Mouse (Mus musculus) lung, postnatal 10 days (tissue): Measurements from ENCODE around the gene Sema3f.

Experiments used
- DNase-seq: peaks from one replicate; pipeline ENCODE4 v3.0.0; 2021

Gene Sema3f

DNA sequence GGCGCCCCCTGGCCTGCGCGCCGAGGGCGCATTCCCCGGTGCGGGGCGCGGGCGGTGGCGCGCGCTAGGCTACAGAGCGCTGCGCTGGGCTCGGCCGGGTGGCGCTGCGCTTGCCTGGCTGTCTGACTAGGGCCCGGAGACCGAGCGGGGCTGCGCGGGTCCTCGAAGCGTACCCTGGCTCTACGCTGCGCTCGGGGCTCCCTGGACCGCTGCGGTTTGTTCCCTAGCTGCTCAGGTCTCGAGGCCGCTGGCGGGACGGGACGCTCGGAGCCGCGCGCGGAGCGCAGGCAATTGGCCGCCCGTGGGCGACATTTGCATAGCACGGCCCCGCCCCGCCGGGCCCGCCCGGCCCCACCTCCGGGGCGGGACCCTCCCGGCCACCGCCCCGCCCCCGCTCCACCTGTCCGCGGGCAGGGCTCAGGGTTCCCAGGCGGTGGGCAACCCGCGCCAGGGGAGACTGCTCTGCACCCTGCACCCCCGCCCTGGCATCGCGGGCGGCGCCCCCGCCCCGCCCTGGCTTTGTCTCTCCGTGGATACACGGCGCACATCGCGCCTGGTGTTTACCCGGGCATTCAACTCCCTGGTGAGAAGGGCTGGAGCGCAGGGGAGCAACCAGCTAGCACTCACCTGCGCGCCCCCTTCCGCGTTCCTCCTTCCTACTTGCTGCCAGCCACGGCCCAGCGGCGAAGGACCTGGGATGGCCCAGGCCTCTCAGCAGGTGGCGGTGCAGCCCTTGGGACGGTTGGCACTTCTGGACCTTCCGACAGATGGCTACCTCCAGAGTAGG lies at the start of gene Sema3f:
Gene Sema3f, minus strand, starts transcription at position 779 of the 787 bp plus-strand sequence.
- DNase-seq = peak; percentile 89

GRCm38 (mm10) chr9:107759593-107759992 lies 49.3 kb upstream of the Sema3f start:
- DNase-seq = no peak

- DNase-seq = no peak
These were observed 40.1 kb upstream of the Sema3f start for GRCm38 (mm10) chr9:107750378-107750777.

DNA sequence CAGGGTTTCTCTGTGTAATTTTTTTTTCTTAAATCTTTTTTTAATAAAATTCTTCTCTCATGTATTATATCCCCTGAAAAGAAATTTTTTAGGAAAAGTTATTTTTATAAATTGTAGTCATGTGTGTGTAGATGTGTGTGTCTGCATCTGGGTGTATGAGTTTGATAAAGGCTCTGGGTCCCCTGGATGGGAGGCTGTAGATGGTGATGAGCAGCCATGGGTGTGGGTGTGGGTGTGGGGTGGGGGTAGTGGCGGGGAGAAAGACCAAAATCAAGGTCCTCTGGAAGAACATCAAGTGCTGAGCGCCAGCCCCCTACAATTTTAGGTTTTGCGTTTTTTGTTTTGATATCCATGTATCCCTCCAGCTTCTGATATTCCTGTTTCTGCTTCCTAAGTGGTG lies 37.8 kb upstream of the Sema3f start:
- DNase-seq = no peak

DNA sequence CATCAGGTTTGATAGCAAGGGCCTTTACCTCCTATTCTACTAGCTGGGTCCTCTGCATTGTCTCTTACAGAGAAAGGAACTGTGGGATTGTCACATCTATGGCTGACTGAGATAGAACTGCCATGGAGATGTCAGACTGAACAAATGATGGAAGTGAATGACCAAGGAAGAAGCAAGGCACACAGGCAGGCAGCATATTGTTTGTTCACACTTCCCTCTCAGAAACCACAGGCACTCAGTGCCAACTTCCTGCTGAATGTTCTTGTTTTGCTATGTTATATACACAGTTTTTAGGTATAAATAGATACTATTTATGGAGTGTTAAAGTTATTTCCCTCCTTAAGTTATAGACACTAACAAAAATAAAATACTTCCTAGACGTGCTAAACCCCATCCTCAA lies 37.0 kb upstream of the Sema3f start:
- no peak for DNase-seq

GRCm38 (mm10) chr9:107746679-107747078 lies 36.4 kb upstream of the Sema3f start:
- no peak for DNase-seq

DNA sequence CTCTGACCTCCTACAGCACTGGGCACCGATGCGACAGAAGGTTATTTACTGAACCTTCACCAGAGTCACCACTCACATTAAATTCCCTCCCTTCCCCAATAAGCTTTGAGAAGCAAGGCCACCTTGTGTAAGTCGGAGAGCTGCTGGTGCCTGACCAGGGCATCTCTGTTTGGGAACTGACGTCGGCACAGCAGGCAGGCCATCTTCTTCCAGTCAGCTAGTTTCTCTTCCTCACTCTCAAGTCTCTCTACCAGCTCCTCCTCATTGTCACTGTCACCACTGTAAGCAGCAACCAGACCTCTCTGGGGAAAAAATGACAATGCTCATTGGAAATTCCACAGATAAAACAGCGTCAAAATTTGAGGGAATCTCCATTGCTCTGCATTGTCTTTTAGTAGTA lies 33.8 kb upstream of the Sema3f start:
- no peak for DNase-seq

- peak; percentile 61 for DNase-seq
These were observed 28.5 kb upstream of the Sema3f start for GRCm38 (mm10) chr9:107738841-107739202.

GRCm38 (mm10) chr9:107738020-107738840 lies 28.0 kb upstream of the Sema3f start:
- DNase-seq = peak; percentile 90

- DNase-seq = peak; percentile 23
These were observed 25.9 kb upstream of the Sema3f start for GRCm38 (mm10) chr9:107736185-107736485.

DNA sequence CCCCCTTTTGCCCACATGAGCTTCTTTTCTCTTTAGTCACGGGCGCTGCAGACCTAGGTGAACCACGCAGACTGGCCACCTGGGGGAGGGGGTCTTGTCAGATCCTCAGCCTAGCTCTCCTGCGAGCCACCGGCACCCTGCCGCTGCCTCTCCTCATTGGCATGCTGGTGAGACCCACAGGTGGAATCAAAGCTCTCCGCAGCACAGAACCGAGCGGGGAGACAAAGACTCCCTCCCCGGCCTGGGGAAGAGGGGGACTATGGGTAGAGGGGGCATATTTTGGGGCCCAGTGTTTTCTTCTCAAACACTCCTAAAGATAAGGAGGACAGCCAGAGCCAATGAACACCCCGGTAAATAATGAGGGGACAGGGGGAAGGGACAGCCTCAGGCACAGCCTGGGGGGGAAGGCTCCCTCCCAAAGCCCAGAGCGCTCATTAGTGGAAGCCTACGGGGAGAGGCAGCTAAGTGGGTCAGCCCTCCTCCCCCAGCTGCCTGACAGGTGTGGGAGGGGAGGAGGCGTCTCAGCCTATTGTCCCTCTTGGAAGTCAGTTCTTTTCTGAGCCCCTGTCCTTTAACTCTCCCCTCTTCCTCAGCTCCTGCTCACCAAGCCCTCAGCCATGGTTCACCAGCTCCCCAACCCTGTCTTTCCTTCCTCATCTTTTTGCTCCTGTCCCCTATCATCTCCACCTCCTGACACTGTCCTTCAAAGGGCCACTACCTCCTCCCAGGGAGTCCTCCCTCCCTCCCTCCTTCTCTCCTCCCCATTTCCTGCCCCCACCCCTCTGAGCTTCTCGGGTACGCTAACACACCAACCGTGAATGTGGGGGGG lies 25.3 kb upstream of the Sema3f start:
- no peak for DNase-seq

- DNase-seq = peak; percentile 43
These were observed 24.3 kb upstream of the Sema3f start for GRCm38 (mm10) chr9:107734567-107734971.

DNA sequence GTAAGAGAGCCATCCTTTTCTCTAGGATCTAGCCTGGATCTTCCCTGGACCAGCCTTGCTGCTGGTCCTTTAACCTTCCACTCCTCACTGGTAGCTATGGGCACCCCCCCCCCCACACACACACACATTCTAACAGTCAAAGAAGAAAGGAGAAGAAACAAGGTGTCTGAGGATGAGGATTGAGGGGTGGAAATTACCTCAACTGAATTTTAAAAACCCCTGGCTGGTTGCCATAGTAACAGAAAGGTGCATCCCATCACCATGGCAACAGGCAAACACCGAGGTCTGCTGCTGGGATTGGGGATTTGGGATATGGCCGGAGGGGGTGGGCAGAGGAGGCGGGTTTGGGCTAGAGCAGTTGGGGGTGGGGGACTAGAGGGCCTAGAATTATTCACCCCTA lies 19.4 kb upstream of the Sema3f start:
- DNase-seq = no peak

GRCm38 (mm10) chr9:107728919-107729670 lies 18.8 kb upstream of the Sema3f start:
- no peak for DNase-seq

- peak; percentile 31 for DNase-seq
These were observed 16.8 kb upstream of the Sema3f start for GRCm38 (mm10) chr9:107727041-107727440.

- no peak for DNase-seq
These were observed 14.5 kb upstream of the Sema3f start for GRCm38 (mm10) chr9:107724796-107725195.

DNA sequence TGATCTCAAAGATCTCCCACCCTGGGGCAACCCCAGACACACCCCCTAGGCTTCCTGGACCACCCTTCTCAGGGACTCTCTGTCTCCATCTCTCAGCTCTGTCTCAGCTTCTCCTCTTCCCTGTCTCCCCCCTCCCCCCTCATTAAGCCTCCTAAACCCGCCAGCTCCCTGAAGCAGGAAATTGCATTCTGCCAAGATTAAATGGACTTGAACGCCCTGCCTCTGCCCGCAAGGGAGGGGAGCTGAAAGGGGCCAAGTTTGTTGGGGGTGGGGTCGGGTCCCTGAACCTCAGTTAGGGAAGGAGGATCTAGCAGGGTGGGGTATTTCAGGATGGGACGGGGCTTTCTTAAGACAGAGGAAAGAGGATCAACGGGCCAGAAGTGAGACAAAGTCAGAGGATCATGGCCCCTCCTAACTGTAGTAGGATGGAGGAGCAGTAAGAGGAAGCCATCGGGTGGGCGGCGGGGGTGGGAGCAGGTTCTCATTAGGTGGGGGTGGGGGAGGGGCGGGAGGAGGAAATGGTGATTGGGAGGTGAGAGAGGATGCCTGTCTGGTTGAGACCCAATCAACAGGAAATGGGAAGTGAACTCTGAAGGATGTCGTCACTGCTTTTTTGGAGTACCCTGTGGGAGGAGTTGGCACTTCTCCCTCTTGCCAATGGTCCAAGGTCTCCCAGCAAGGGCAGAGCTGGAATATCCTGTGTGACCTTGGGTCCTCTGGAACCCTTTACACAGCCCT lies 13.7 kb upstream of the Sema3f start:
- peak; percentile 89 for DNase-seq

- DNase-seq = no peak
These were observed 13.0 kb upstream of the Sema3f start for GRCm38 (mm10) chr9:107723292-107723691.

- DNase-seq = peak; percentile 39
These were observed 8.7 kb upstream of the Sema3f start for GRCm38 (mm10) chr9:107718781-107719540.

- DNase-seq = peak; percentile 60
These were observed 6.7 kb upstream of the Sema3f start for GRCm38 (mm10) chr9:107716951-107717350.

DNA sequence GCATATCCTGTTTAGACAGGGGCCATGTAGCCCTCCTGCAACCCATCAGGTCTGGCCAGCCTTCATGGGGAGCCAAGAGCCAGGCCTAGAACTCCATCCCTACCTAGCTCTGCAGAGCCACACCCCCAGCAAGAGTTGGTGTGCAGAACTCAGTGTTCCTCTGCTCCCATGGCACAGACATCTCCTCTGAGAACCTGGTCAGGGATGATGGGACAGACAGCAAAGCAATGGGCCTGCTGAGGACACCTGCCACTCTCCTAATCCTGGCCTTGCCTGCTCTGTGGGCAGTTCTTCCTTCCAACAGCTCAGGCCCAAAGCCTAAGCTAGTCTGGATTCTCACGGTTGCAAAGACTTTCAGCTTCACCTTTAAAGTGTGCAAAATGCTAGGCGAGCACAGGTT lies 5.4 kb upstream of the Sema3f start:
- DNase-seq = no peak
